Mouse (Mus musculus): ENCODE results near the gene Tmem39a. TPM values are rescaled to one million over a fixed set of nuclear protein-coding genes. Genes with fewer than 3 reads are reported as not detected.

Tmem39a gene
- total and polyA plus RNA-seq, 3 experiments: 38.1 to 352 (median 116) TPM

DNA sequence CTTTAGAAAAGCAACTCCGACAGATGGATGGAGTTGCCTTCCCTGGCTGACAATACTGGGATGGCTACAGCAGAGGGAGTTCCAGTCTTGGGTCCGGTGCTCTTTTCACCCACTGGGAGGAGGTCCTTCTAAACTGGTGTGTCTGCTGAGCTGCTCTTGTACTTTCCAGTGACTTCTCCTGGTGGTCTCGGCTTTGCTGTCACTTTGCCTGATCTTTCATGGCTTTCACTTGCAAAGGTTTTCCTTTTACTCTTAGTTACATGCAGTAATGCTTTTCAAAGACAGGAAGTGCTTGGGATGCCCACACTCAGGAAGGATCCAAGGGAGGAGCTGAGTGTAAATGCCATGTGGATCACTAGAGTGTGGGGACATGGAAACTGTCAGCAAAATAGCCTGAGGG, 33.0 kb downstream of the Tmem39a start:
- Histone ChIP-seq H3K27me3 (ENCODE audit: control insufficient read depth in 1 of 2, insufficient read depth in 2 of 2, low read length in 2 of 2) (no peaks in the 10 kb centered on the region), H3K9me3 (replicated peaks; ENCODE audit: insufficient read depth, low read length) (no peaks in the 10 kb centered on the region), H3K27ac (ENCODE audit: control insufficient read depth, low read depth, low read length) (no peak overlapping the region), H3K79me2 (ENCODE audit: control insufficient read depth, insufficient read depth, low read length, poor library complexity) (no peaks in the 10 kb centered on the region), H3K36me3 (ENCODE audit: control insufficient read depth in 1 of 2, insufficient read depth in 2 of 2, low read length in 2 of 2) (peaks cover 0 to 14% of the 10 kb centered on the region in 2 experiments; a peak in 2 of 4 replicates), H3K4me3 (ENCODE audit: control insufficient read depth in 1 of 2, insufficient read depth in 1 of 2, low read depth in 2 of 2, low read length in 2 of 2) (no peak overlapping the region), H3K9ac (ENCODE audit: control insufficient read depth, low read depth, low read length, poor library complexity, severe bottlenecking) (no peak overlapping the region), H3K4me1 (ENCODE audit: control insufficient read depth in 1 of 2, insufficient read depth in 2 of 2, low read length in 2 of 2) (no peaks in the 10 kb centered on the region)
- no peak for DNase-seq (ENCODE audit: low read depth, low spot score)
- TF ChIP-seq POLR2AphosphoS2 (IDR thresholded peaks at IDR 0.05; ENCODE audit: low read length): no peak
- TF ChIP-seq MAX (IDR thresholded peaks at IDR 0.05; ENCODE audit: low read length): no peak
- no peak for TF ChIP-seq E2F4 (IDR thresholded peaks at IDR 0.05; ENCODE audit: borderline replicate concordance, low read depth, low read length)
- no peak for TF ChIP-seq ZNF384 (IDR thresholded peaks at IDR 0.05; ENCODE audit: low read depth, low read length)
- TF ChIP-seq KAT2A (conservative IDR thresholded peaks at IDR 0.05; ENCODE audit: low read depth, low read length): no peak
- no peak for TF ChIP-seq TCF12 (IDR thresholded peaks at IDR 0.05; ENCODE audit: low read depth, low read length)
- no peak for TF ChIP-seq MAFK (IDR thresholded peaks at IDR 0.05; ENCODE audit: borderline replicate concordance, low read depth, low read length)
- no peak for TF ChIP-seq SIN3A (IDR thresholded peaks at IDR 0.05; ENCODE audit: low read length)
- TF ChIP-seq NELFE (IDR thresholded peaks at IDR 0.05; ENCODE audit: low read depth, low read length): no peak

GRCm38 (mm10) chr16:38592026-38592678, 33.7 kb downstream of the Tmem39a start:
- no peak for DNase-seq (ENCODE audit: low read depth, low spot score)
- no peak overlapping the region for H3K4me3 ChIP-seq (ENCODE audit: control insufficient read depth in 1 of 2, insufficient read depth in 1 of 2, low read depth in 2 of 2, low read length in 2 of 2)
- no peaks in the 10 kb centered on the region for H3K27me3 ChIP-seq (ENCODE audit: control insufficient read depth in 1 of 2, insufficient read depth in 2 of 2, low read length in 2 of 2)
- H3K9me3 ChIP-seq (replicated peaks; ENCODE audit: insufficient read depth, low read length): no peaks in the 10 kb centered on the region
- H3K79me2 ChIP-seq (ENCODE audit: control insufficient read depth, insufficient read depth, low read length, poor library complexity): no peaks in the 10 kb centered on the region
- H3K27ac ChIP-seq (ENCODE audit: control insufficient read depth, low read depth, low read length): no peak overlapping the region
- H3K36me3 ChIP-seq (ENCODE audit: control insufficient read depth in 1 of 2, insufficient read depth in 2 of 2, low read length in 2 of 2): peaks cover 0 to 10% of the 10 kb centered on the region in 2 experiments; a peak in 2 of 4 replicates
- no peak for TF ChIP-seq SMC3 (IDR thresholded peaks at IDR 0.05; ENCODE audit: low read depth, low read length)
- TF ChIP-seq ZMIZ1 (IDR thresholded peaks at IDR 0.05; ENCODE audit: low read depth, low read length): no peak
- no peak for TF ChIP-seq USF1 (IDR thresholded peaks at IDR 0.05; ENCODE audit: low read depth, low read length)
- no peak for TF ChIP-seq MAZ (IDR thresholded peaks at IDR 0.05; ENCODE audit: low read depth, low read length)
- TF ChIP-seq USF2 (IDR thresholded peaks at IDR 0.05; ENCODE audit: borderline replicate concordance in 1 of 2, insufficient read depth in 1 of 2, low read depth in 1 of 2, low read length in 2 of 2): no peak
- no peak for TF ChIP-seq BHLHE40 (IDR thresholded peaks at IDR 0.05; ENCODE audit: borderline replicate concordance, low read depth, low read length)
- TF ChIP-seq JUND (IDR thresholded peaks at IDR 0.05; ENCODE audit: low read depth, low read length): no peak
- TF ChIP-seq E2F4 (IDR thresholded peaks at IDR 0.05; ENCODE audit: borderline replicate concordance, low read depth, low read length): no peak
- no peak for TF ChIP-seq RAD21 (IDR thresholded peaks at IDR 0.05; ENCODE audit: low read depth, low read length)
- TF ChIP-seq POLR2AphosphoS5 (IDR thresholded peaks at IDR 0.05; ENCODE audit: borderline replicate concordance, low read depth, low read length): no peak
- TF ChIP-seq POLR2A (IDR thresholded peaks at IDR 0.05; ENCODE audit: control insufficient read depth in 1 of 2, insufficient read depth in 1 of 2, low read depth in 1 of 2, low read length in 2 of 2, poor library complexity in 1 of 2): no peak
- TF ChIP-seq CHD1 (IDR thresholded peaks at IDR 0.05; ENCODE audit: low read depth, low read length): no peak
- no peak for TF ChIP-seq EP300 (IDR thresholded peaks at IDR 0.05; ENCODE audit: low read depth in 1 of 2, low read length in 2 of 2)
- no peak for TF ChIP-seq NELFE (IDR thresholded peaks at IDR 0.05; ENCODE audit: low read depth, low read length)
- TF ChIP-seq MYB (IDR thresholded peaks at IDR 0.05; ENCODE audit: low read depth, low read length): no peak
- no peak for TF ChIP-seq UBTF (IDR thresholded peaks at IDR 0.05; ENCODE audit: borderline replicate concordance, insufficient read depth, low read depth, low read length)
- no peak for TF ChIP-seq KAT2A (conservative IDR thresholded peaks at IDR 0.05; ENCODE audit: low read depth, low read length)
- H3K9ac ChIP-seq (ENCODE audit: control insufficient read depth, low read depth, low read length, poor library complexity, severe bottlenecking): no peak overlapping the region
- H3K4me1 ChIP-seq (ENCODE audit: control insufficient read depth in 1 of 2, insufficient read depth in 2 of 2, low read length in 2 of 2): no peaks in the 10 kb centered on the region

Measured in MEL (cell line).